Mouse (Mus musculus): ENCODE data around the gene Gm826.
A peak's percentile ranks its signal among the peaks of the same experiment; 100 is the strongest.

The Gm826 gene

DNA sequence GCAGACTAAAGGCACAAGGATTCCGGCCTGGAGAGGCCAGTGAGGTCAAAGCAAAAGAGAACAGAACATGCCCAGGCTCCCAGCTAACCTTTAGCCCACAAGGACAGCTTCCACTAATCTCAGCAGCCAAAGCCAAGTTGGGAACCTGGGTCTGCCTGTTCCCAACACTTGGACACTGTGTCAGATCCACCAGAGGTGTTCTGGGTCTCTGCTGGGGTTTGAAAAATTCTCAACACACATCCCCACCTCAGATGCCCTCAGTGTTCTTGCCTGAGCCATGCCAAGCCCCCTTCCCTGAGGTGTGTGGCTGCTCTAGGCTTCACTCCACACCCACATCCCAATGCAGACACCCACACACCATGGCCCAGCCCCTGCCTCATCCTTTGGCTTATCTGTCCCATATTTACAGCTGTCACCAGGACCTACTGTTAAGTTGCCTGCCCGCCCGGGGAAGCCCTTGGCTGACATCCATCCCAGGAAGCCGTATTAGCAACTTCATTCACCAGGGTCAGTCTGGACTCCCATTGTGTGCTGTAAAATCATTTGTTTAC is at the start of gene Gm826:
Gm826 (minus strand) TSS at position 52 of the 551 bp plus-strand sequence.
- DNase-seq (ENCODE audit: low read depth, low spot score), result peak; percentile 53

DNA sequence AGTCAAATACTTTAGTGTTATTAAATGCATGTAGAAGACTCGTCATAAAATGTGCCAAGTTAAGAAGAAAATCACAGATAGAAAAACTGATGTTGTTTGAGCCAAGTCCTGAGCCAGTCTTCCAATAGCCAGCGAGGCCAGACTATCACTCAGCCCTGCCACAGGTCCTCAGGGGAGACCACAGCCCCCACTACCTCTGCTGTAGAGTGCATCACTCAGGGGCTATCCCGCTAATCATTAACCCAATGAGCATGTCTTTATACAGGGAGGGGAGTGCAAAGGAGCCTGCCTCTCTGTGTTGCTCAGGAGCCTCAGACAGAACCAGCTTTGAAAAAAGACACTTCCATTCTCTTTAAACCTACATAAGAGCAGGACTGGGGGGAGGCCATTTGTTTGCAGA is 49.5 kb upstream of the Gm826 start:
- no peak for DNase-seq (ENCODE audit: low read depth, low spot score)

DNA sequence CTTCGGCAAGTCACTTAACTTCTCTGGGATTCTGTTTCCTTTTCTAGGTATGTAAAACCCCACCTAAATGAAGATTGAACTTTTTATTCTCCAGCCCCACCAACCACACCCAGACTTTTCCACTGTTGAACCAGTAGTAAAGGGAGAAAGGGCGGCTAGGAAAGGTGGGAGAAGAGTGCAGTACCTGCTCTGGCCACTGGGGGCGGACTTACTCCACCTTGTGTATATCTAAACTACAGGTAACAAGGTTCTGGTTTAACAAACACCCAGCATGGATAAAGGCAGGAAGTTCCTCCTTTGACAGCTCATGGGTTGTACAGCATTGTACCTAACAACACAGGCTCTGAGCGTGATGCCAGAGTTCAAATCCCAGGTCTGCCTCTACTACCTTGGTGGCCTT is 44.3 kb upstream of the Gm826 start:
- DNase-seq (ENCODE audit: low read depth, low spot score), result no peak

DNA sequence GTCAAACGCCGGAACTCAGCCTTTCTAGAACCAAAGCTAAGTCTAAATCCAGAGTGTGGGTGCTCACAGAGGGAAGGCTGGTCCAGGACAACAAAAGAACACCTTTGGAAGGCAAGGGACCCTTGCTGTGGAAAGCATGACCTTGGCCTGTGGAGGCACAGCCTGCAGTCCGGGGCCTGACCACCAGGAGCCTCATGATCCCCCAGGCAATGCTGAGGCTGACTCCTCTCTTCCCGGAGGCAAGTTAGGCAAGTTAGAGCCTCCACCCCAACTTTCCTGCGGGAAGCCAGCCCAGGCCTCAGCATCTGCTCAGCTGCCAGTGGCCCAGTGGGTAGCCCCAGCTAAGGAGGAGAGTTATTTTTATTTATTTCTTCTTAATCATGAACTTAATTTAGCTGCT is 42.3 kb upstream of the Gm826 start:
- no peak for DNase-seq (ENCODE audit: low read depth, low spot score)

DNA sequence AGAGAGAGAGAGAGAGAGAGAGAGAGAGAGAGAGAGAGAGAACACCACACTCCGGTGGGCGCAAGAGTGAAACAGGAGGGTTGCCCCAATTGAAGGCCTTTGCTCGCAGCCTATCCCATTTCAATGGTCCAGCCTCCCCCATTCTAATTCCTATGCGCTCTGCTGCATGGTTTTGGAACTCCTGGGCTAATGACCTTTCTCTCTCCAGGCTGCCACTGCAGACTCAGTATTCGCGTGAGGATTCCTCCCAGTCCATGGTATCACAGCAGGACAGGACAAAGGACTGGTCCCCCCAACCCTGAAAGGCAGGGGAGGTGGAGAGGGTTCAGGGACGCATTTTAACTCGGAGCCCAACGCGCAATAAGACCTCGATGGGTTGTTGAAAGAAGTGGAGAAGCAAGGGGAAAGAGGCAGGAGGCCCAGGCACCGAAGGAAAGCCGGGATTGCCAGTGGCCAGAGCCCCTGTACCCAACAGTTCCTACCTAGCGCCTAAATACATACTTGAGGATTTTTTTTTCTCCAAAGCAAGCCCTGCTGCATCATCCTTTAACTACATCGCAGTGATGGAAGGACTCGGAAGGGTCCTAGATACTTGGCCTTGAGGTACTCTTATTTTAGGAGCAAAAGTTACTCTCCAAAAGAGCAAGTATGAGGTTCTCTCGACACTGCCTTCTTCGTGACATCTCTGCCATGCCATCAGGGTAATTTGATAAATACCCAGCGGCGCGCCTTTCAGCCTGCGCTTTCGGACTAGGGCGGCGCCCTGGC is 35.9 kb upstream of the Gm826 start:
- DNase-seq (ENCODE audit: low read depth, low spot score), result no peak

DNA sequence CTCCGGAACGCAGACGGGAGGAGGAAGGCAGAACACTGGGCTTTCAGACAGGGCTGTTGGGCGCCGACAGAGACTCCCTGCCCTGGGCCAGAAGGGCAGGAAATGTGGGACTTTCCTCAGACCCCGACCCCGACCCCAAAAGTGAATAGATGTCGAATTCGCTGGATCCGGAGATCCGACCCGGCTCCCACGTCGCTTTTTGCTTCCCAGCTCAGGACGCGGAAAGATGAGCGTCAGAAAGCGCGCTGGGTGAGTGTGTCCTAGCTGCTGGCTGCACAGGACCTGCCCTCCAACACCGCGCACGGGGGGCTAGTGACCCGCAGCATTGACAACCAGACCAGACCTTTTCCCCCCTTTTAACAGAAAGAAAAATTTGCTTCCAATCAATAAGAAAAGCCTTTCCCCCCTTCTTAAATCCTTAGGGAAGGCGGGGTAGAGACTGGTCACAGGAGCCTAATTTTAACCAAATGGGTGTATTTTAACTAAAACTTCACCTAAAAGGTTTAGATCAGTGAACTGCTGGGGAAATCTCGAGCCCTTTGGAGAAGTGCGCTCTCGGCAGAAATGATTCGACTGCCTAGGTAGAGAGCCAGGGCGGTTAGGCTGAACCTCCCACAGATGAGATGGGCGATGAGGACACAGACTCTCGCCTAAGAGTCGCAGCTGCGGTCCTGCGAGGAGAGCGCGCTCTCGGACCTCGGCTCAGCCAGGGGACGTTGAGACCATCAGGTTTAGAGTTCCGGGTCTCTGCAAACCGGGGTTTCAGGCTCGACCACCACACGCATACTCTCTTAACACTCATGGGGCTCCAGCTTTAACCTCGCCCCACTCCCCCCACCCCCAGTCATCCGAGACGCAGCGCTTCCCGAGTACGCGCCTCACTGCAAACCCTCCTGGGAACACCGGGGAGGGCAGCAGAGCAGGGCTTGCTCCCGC is 34.7 kb upstream of the Gm826 start:
- no peak for DNase-seq (ENCODE audit: low read depth, low spot score)

DNA sequence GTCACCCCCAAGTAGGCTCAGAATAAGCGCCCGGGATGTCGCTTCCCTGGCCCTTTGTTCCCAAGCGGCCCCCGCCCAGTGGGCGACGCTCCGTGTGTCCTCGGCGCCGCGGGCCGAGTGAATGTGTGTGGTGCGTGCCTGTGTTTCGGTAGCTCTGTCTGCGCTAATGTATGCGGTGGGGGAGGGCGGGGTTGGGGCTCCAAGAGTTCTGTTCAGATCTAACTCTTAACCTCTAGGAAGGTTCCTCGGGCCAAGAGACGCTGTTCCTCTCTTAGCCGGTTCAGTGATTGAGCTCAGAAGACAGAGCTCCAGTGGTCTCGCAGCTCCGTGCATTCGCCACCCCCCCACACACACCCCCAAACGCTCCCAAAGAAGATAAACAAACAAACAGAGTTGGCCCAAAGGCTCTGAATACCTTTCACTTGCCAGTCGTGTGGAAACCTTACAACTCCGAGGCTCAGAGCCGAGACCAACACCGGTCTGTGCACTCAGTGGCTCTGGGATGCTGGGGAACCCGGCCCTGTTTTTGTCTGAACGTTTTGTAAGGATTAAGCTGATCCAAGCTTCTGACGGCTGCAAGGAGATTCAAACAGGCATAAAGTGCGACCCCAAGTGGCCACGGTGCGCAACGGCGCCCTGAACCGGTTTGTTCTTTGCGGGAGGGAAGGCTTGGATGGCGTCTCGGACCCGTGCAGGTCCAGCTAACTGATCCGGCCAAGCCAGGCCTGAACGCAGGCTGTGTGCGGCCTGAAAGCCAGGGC is 33.7 kb upstream of the Gm826 start:
- DNase-seq (ENCODE audit: low read depth, low spot score), result peak; percentile 88

DNA sequence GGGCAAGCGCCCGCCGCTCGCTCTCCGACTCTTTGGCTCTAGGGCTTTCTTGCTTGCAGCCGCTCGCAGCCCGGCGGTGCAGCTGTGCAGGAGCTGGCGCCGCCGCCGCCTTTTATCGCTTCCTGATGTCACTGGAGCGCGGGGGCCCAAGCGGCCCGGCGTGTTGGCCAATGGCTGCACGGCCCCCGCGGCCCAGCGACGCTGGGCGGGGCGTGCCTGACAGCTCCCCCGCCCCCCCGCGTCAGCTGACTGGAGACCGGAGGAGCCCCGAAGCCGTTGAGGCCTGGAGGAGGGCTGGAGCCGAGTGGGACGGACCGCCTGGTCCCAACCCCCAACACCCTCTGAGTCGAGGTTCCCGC is 33.0 kb upstream of the Gm826 start, which contains the start of gene Mafb:
Mafb (minus strand) TSS at position 86 of the 359 bp plus-strand sequence.
- peak; percentile 98 for DNase-seq (ENCODE audit: low read depth, low spot score)

DNA sequence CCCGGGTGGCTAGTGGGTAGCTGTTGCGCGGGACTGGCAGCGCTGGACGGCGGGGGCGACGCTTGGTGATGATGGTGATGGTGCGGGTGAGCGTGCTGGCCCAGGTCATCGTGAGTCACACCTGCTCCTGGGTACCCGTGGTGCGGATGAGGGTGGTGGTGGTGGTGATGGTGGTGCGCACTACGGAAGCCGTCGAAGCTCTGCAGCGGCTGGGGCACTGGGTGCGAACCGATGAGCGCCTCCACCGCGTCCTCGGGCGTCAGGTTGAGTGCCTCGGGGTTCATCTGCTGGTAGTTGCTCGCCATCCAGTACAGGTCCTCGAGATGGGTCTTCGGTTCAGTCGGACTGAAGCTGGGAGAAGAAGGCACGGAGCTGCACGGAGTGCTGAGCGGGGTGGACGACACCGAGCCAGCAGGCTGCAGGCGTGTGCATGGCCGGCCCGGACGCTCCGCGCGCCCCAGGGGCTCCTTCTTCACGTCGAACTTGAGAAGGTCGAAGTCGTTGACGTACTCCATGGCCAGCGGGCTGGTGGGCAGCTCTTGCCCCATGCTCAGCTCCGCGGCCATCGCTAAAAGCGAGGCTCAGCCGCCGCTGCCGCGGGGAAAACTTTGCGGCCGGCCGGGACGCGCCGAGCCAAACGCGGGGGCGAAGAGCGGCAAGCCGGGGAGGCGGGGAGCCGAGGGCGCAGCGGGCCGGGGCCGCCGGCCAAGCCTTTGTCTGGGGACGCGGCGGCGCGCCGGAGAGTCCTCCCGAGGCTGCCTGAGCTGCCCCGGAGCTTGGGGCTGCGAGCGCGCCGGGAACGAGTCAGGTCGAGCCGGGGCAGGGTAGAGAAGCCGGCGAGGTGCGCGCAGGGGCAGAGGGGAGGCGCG is 32.4 kb upstream of the Gm826 start:
- peak; percentile 34 for DNase-seq (ENCODE audit: low read depth, low spot score)

DNA sequence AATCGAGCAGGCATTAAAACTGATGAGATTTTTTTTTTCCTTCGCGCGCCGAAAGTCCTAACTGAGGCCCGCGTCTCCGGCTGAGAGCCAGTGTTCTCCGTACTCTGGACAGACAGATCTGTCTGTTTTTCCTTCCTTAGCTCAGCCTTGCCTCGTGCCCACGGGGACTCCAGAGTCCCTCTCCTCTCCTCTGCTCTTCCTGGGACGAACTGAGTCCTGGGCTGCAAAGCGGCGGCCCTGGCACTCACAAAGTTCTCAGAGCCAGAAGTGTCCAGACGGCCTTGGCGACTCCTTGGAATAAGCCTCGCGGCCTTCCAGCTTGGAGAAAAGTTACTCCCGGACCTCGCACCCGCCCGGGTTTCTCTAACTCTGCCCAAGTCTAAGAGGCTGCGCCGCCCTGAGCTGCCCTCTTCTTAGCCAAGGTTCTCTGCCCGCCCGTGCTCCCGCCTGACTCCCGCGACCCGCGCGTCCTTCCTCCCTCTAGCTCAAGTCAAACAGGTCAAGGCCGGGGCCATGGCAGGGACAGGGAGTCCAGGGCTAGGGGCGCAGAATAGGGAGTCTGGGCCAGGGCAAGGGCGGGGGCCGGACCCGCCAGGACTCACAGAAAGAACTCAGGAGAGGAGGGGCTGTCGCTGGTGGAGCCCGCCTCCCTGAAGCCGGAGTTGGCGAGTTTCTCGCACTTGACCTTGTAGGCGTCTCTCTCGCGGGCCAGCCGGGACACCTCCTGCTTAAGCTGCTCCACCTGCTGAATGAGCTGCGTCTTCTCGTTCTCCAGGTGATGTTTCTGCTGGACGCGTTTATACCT is 31.3 kb upstream of the Gm826 start:
- peak; percentile 38 for DNase-seq (ENCODE audit: low read depth, low spot score)

DNA sequence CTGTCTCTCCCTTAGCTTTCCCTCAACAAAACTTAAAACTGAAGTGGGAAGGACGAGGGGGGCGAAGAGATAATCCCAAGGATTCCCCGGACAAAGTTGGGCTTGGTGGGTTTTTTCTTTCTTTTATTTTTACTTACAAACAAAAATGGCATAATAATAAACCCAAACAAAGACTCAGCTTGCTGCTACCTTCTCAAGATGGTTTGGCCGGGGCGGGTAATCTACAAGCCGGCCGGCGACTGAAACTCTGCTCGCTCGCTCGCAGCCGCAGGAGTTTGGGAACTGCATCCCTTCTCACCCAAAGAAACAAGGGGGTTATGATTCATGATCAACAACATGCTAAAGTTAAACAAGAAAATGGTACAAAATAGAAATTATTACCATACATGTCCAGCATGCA is 30.7 kb upstream of the Gm826 start:
- no peak for DNase-seq (ENCODE audit: low read depth, low spot score)

DNA sequence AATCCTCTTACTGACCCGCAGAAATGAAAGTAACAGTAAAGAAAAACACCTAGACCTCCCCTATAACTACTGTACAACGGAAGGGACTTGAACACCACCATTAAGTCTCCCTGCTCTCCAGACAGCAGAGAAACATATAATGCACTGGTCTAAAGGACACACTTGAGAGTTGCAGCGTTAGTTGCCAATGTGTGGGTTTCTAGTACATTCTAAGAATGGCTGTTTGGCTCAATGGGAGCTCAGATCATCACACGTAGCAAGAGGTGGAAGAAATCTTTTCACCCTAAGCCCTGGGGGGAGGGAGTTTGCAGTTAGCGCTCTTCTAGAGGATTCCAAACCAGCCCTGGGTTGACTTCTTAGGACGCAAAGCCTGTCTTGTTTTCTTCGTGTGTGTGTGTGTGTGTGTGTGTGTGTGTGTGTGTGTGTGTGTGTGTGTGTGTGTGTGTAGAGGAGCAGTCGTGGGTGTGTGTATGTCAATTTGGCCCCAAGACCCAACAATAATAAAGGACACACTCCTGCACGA is 30.2 kb upstream of the Gm826 start:
- no peak for DNase-seq (ENCODE audit: low read depth, low spot score)

DNA sequence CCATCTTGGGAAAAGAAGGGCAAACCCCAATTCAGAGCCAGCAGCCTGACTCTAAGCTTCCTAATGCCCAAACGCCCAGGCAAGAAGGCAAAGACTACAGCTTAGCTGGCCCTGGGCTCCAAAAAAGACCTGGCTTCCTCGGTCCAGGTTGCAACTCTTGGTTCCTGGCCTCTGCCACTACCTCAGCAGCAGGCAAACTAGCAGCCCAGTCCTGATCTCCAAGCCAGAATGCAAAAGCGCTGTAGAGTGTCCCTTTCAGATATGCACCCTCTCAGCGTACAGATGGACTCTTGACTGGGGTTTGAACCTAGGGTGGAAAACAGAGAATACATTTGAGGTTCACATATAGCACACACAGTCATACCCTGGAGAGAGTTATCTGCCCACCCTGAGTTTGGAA is 29.2 kb upstream of the Gm826 start:
- no peak for DNase-seq (ENCODE audit: low read depth, low spot score)

DNA sequence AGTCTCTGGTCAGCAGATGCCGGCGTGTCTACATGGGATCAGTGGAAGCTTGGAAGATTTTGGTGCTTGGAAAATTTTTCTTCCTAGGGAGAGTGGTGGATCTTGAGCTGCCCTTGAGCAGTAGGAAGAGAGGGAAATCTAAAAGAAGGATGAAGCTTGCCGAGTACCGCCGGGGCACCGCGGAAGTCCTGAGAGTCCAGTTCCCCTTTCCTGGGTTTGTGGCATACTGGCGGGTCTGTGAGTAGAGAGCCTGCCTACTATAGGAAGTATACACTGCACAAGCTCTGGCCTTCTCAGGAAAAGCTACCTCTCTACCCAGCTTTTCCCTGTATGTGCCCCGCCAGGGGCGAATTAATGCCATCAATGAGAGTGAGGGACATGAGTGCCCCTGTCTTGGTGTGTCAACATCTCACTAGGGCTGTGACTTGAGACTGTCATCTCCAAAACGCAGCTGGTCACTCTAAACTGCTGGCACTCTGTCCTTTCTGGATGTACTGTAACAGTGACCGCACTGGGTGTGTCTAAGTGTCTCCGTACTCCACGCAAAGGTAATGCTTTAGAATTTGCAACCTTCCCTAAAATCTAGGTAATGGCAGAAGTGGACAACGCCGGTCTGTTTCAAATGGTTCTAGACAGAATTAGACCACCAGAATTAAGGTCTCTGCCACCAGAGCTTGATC is 27.6 kb upstream of the Gm826 start:
- DNase-seq (ENCODE audit: low read depth, low spot score), result no peak

DNA sequence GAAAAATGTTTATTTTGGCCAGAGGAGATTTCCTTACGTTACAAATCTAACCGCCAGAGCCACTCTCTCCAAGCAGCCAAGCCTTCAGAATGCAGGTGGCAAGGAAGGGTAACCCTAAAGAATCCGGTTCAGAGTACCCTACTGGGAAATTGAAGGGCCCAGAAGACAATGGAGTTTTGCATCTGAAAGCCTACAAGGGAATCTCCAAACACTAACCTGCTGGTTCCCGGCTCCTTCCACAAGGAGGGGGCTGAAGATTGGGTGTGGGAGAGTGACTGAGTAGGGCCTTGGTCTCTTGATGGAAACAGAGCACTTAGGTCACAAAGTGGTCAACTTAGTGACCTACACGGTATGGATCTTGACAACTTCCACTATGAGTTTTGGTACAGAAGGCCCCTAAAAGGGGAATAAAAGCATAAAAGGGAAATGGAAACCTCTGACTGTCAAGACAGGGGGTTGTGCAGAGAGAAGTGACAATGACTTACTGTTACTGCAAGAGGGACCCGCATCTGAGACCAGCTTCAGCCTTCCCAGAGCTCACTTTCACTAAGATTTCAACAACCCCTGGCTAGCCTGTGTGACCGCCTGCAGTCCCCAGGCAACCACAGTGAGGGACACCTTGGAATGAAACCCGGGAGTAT is 26.4 kb upstream of the Gm826 start:
- no peak for DNase-seq (ENCODE audit: low read depth, low spot score)

DNA sequence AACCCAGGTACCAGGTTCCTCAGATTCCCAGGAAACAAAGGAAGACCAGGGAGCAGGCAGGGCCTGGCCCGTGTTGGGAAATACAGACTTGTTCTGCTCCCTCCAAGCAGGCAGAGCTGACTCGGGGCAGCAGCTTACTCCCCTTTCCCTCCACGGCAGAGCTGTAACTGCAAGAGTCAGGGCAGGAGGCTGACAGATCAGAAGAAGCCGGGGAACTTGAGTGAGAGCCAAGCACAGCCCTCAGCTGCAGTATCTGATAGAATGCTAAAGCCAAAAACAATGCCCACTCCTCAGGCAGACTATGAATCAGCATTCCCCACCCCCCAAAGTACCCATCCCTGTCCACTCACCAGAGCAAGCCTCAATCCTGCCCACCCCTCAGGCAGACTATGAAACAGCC is 24.9 kb upstream of the Gm826 start:
- no peak for DNase-seq (ENCODE audit: low read depth, low spot score)

DNA sequence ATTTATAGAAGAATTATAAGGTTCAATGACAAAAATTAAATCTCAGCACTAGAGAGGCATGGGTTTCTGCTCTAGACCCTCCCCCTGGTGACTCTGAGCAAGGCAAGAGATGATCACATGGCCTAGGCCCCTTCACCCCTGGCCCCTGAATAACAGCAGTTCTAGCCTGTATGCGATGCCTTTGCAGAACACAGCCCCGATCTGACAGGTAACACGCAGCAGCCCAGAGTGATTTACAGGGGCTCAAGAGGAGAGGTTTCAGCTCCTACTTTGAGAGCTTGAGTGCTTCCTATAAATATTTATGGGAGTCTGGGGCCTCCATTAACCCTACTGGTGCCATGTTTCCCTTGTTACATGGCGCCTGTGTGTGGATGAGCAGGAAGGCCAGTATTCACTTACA is 23.5 kb upstream of the Gm826 start:
- no peak for DNase-seq (ENCODE audit: low read depth, low spot score)

DNA sequence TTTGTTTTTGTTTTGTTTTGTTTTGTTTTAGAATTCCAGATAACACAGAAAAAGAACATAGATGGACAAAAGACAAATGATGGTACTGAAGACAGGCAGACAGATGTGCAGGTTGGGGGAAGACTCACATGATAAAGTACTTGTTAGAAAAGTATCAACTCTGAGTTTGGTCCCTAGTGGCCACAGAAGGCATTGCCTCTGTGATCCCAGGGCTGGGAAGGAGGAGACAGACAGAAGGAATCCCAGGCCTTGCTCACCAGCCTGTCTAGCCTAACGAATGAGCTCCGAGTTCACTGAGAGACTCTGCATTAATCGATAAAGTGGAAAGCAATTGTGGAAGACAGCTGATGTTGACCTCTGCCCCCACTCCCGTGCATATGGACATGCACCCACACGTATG is 22.2 kb upstream of the Gm826 start:
- no peak for DNase-seq (ENCODE audit: low read depth, low spot score)

DNA sequence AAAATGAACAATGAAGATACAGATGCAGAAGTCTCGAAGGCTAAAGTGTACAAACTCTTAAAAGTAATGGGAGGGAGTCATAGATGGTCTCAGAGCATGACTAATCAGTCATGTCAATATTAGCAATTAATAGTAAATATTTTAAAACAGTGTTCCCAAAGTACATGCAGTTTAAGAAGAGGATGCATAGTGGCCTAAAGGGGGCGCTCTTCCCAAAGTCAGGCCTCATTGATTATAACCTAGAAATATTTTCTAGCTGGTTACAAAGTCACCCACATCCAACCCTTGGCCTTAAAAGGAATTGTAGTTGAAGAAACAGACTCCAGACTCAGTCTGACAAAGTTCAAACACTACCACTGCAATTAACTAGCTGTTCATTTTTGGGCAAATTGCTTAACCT is 20.4 kb upstream of the Gm826 start:
- no peak for DNase-seq (ENCODE audit: low read depth, low spot score)
